Mouse (Mus musculus): ENCODE measurements around the gene Gm17581.

Gene Gm17581

DNA sequence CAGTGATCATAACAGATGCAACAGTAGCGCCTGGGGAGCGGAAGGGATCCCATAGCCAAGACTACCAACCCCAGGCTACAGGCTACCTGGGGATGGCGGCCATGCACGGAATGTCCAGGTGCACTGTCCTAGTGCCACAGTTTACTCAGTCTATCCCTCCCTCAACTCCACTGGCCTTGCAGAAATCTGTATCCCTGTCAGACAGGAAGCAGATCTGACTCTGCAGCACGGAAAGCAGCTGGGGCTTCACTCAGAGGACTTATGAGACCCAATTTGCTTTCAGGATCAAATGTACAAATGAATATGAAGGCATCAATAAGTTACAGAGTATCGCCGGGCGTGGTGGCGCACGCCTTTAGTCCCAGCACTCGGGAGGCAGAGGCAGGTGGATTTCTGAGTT lies 47.9 kb downstream of the Gm17581 start:
- no peak for DNase-seq

DNA sequence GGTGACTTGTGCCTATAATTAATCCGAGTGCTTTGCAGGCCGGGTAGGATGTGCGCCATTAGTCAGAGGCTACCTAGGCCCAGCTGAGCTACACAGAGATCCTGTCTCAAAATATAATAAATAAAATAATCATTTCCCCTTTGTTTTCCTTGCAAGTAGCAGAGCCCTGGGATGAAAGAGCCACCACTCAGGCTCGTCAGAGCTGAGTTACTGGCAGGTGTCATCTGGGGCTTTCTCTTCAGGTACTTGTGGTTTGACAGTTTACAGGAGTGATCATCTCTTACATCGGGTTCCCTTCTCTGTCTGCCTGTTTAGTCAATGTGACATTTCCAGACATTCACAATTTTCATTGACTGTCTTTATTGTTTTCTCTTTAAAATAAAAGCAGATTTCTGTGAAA lies 49.1 kb downstream of the Gm17581 start:
- DNase-seq = no peak

All from right cerebral cortex, postnatal 4 days (tissue).